Mouse (Mus musculus) cerebellum, adult 2 months (tissue): Measurements from ENCODE around the gene Capns1. TPM values are rescaled to one million over a fixed set of nuclear protein-coding genes. Genes with fewer than 3 reads are reported as not detected.
"Not testable (repeated sequence)": the region's sequence is repeated elsewhere in the genome, so short reads cannot be mapped to it uniquely, and the experiment has no call there.

ENCODE experiments used
- DNase-seq, 2 experiments: peaks; one replicate each; pipeline ENCODE4 v3.0.0; 2021
- H3K27ac ChIP-seq: fragments of 200-500 bp; 2 replicates; pipeline ENCODE4 v1.5.1; 2012; ENCODE audit warnings: low read length, control low read depth, inconsistent platforms; ENCODE audit not compliant: insufficient read depth
- H3K27me3 ChIP-seq: fragments of 200-500 bp; 2 replicates; pipeline ENCODE4 v1.6.1; 2012; ENCODE audit warnings: inconsistent platforms, mild to moderate bottlenecking, low read length, moderate library complexity; ENCODE audit not compliant: control insufficient read depth, insufficient read depth
- H3K4me1 ChIP-seq: fragments of 200-500 bp; 2 replicates; pipeline ENCODE4 v1.6.1; 2011; ENCODE audit warnings: low read length; ENCODE audit not compliant: control insufficient read depth, insufficient read depth
- H3K4me3 ChIP-seq: fragments of 200-500 bp; replicated peaks from 2 replicates; pipeline ENCODE3; 2011; ENCODE audit warnings: mild to moderate bottlenecking, low read depth, low read length, control low read depth; ENCODE audit not compliant: insufficient read depth
- CTCF ChIP-seq: fragments of 200-500 bp; IDR thresholded peaks from 2 replicates; pipeline ENCODE4 v1.5.1; 2011; ENCODE audit warnings: low read depth, mild to moderate bottlenecking, control low read depth, low read length, moderate library complexity, borderline replicate concordance; ENCODE audit not compliant: insufficient read depth
- POLR2A ChIP-seq: fragments of 200-500 bp; IDR thresholded peaks from 2 replicates; pipeline ENCODE4 v1.6.1; 2011; ENCODE audit warnings: low read length, control low read depth, borderline replicate concordance; ENCODE audit not compliant: insufficient read depth
- WGBS: fragments of 180-500 bp; shearing (Covaris S2); methylation state at CpG from one replicate; pipeline ENCODE4 v1.1.7; 2018; 5-methylcytosine and 5-hydroxymethylcytosine counted together
- polyA plus RNA-seq: library from polyadenylated mRNA; depleted of rRNA; stranded (reverse); fragments of >200 nt; gene quantifications from 2 replicates; pipeline ENCODE4 v1.2.3, GENCODE M21; 2012

Gene Capns1
- polyA plus RNA-seq, 1 experiment, result 463 TPM

GRCm38 (mm10) chr7:30217277-30217676 is 18.7 kb upstream of the Capns1 start:
- DNase-seq, result no peak
- Histone ChIP-seq H3K27ac (no peak overlapping the region), H3K4me1 (peaks cover 7% of the 10 kb centered on the region; the same call in 1 of the 2 replicates), H3K4me3 (no peak overlapping the region), H3K27me3 (no peaks in the 10 kb centered on the region)
- 78% methylated on average over 2 of the region's 2 CpGs for WGBS
- TF ChIP-seq CTCF (no peak), POLR2A (no peak)

GRCm38 (mm10) chr7:30216723-30217151 is 18.1 kb upstream of the Capns1 start:
- peak; percentile 40; the same call in 1 of the 2 replicates for TF ChIP-seq POLR2A
- TF ChIP-seq CTCF, result peak; percentile 86
- Histone ChIP-seq H3K4me1 (peaks cover 7% of the 10 kb centered on the region; the same call in 1 of the 2 replicates), H3K27me3 (no peaks in the 10 kb centered on the region), H3K27ac (peak overlapping the region; percentile 35; the same call in 1 of the 2 replicates), H3K4me3 (peak overlapping the region; percentile 28)
- 1% methylated on average over 16 of the region's 16 CpGs for WGBS
- DNase-seq, result peak; percentile 82 to 83

- 40% methylated on average over 3 of the region's 3 CpGs for WGBS
- H3K27ac ChIP-seq, result no peak overlapping the region
Measured at GRCm38 (mm10) chr7:30215875-30216274, 17.3 kb upstream of the Capns1 start.

GRCm38 (mm10) chr7:30213881-30214280 is 15.3 kb upstream of the Capns1 start:
- H3K27ac ChIP-seq, result no peak overlapping the region
- no peak overlapping the region for H3K4me3 ChIP-seq
- no peaks in the 10 kb centered on the region for H3K27me3 ChIP-seq
- 92% methylated on average over 3 of the region's 3 CpGs for WGBS
- TF ChIP-seq POLR2A, result no peak
- TF ChIP-seq CTCF, result no peak
- peaks cover 3% of the 10 kb centered on the region; the same call in 1 of the 2 replicates for H3K4me1 ChIP-seq
- DNase-seq, result no peak

More at GRCm38 (mm10) chr7:30215875-30216274, 17.3 kb upstream of the Capns1 start:
- Histone ChIP-seq H3K4me1 (peaks cover 7% of the 10 kb centered on the region; the same call in 1 of the 2 replicates), H3K4me3 (no peak overlapping the region), H3K27me3 (no peaks in the 10 kb centered on the region)
- no peak for DNase-seq
- TF ChIP-seq CTCF, result no peak
- no peak for TF ChIP-seq POLR2A

GRCm38 (mm10) chr7:30211025-30211424 is 12.4 kb upstream of the Capns1 start:
- Histone ChIP-seq H3K4me3 (no peak overlapping the region), H3K27me3 (no peaks in the 10 kb centered on the region), H3K27ac (no peak overlapping the region), H3K4me1 (no peaks in the 10 kb centered on the region)
- DNase-seq, result no peak
- 28% methylated on average over 4 of the region's 4 CpGs for WGBS
- no peak for TF ChIP-seq POLR2A
- TF ChIP-seq CTCF, result no peak

- WGBS, result 61% methylated on average over 5 of the region's 5 CpGs
- H3K27ac ChIP-seq, H3K4me1 ChIP-seq, H3K27me3 ChIP-seq, DNase-seq, H3K4me3 ChIP-seq: not testable (repeated sequence)
Measured at GRCm38 (mm10) chr7:30206364-30206763, 7.8 kb upstream of the Capns1 start.

GRCm38 (mm10) chr7:30205383-30205782 is 6.8 kb upstream of the Capns1 start:
- Histone ChIP-seq H3K27ac (no peak overlapping the region), H3K4me3 (no peak overlapping the region), H3K4me1 (peaks cover 9% of the 10 kb centered on the region), H3K27me3 (no peaks in the 10 kb centered on the region)
- WGBS, result 1% methylated on average over 2 of the region's 2 CpGs
- DNase-seq, result peak; percentile 80
- TF ChIP-seq CTCF (peak; percentile 79), POLR2A (no peak)

- no peak for DNase-seq
- no peaks in the 10 kb centered on the region for H3K27me3 ChIP-seq
- H3K27ac ChIP-seq, result no peak overlapping the region
- TF ChIP-seq CTCF (no peak), POLR2A (no peak)
- 43% methylated on average over 8 of the region's 8 CpGs for WGBS
- H3K4me3 ChIP-seq, result no peak overlapping the region
- H3K4me1 ChIP-seq, result peaks cover 16% of the 10 kb centered on the region
Measured at GRCm38 (mm10) chr7:30204380-30204779, 5.8 kb upstream of the Capns1 start.
